Mouse (Mus musculus) MEL (cell line): ENCODE results near the gene Cdkal1.

ENCODE experiments used
- BHLHE40 ChIP-seq: IDR thresholded peaks from 2 replicates; pipeline ENCODE4 v1.6.1; 2012; ENCODE audit warnings: low read depth, mild to moderate bottlenecking, inconsistent platforms, low read length, improper control_type of control experiment, borderline replicate concordance
- CHD2 ChIP-seq: IDR thresholded peaks from 2 replicates; pipeline ENCODE4 v1.6.1; 2011; ENCODE audit warnings: low read length, improper control_type of control experiment
- CTCF ChIP-seq, 3 experiments: IDR thresholded peaks in 2 of 3; conservative IDR thresholded peaks in 1 of 3; 2 replicates each; pipeline ENCODE4 v1.5.1; 2011 to 2012; ENCODE audit warnings: low read length in 3 of 3, low read depth in 2 of 3, mild to moderate bottlenecking in 2 of 3, improper control_type of control experiment in 1 of 3, inconsistent platforms in 1 of 3, mixed read lengths in 1 of 3, moderate library complexity in 1 of 3; ENCODE audit not compliant: control insufficient read depth in 1 of 3, insufficient read depth in 1 of 3, poor library complexity in 1 of 3, severe bottlenecking in 1 of 3
- EP300 ChIP-seq, 2 experiments: IDR thresholded peaks; 2 replicates each; pipeline ENCODE4 v1.6.1; 2011; ENCODE audit warnings: improper control_type of control experiment in 2 of 2, low read length in 2 of 2, low read depth in 1 of 2, mild to moderate bottlenecking in 1 of 2
- HCFC1 ChIP-seq: IDR thresholded peaks from 2 replicates; pipeline ENCODE4 v1.6.1; 2012; ENCODE audit warnings: low read depth, mild to moderate bottlenecking, inconsistent platforms, low read length, improper control_type of control experiment, moderate library complexity
- MAFK ChIP-seq: IDR thresholded peaks from 2 replicates; pipeline ENCODE4 v1.6.1; 2011; ENCODE audit warnings: low read depth, mild to moderate bottlenecking, low read length, improper control_type of control experiment, borderline replicate concordance
- MAX ChIP-seq: IDR thresholded peaks from 2 replicates; pipeline ENCODE4 v1.6.1; 2011; ENCODE audit warnings: low read length, improper control_type of control experiment
- MYB ChIP-seq: IDR thresholded peaks from 2 replicates; pipeline ENCODE4 v1.6.1; 2011; ENCODE audit warnings: mild to moderate bottlenecking, low read depth, low read length, improper control_type of control experiment
- POLR2A ChIP-seq, 2 experiments: IDR thresholded peaks; 2 replicates each; pipeline ENCODE4 v1.6.1; 2011 to 2012; ENCODE audit warnings: low read length in 2 of 2, mild to moderate bottlenecking in 2 of 2, control low read depth in 1 of 2, improper control_type of control experiment in 1 of 2, low read depth in 1 of 2, moderate library complexity in 1 of 2; ENCODE audit not compliant: control insufficient read depth in 1 of 2, insufficient read depth in 1 of 2, poor library complexity in 1 of 2
- SIN3A ChIP-seq: IDR thresholded peaks from 2 replicates; pipeline ENCODE4 v1.6.1; 2012; ENCODE audit warnings: low read length, improper control_type of control experiment, inconsistent platforms
- USF1 ChIP-seq: IDR thresholded peaks from 2 replicates; pipeline ENCODE4 v1.6.1; 2014; ENCODE audit warnings: low read depth, mild to moderate bottlenecking, inconsistent platforms, low read length, improper control_type of control experiment, moderate library complexity

- no peak for TF ChIP-seq CTCF (IDR thresholded peaks at IDR 0.05 in 2 of 3, conservative IDR thresholded peaks at IDR 0.05 in 1 of 3; ENCODE audit: control insufficient read depth in 1 of 3, insufficient read depth in 1 of 3, low read depth in 2 of 3, low read length in 3 of 3, poor library complexity in 1 of 3, severe bottlenecking in 1 of 3)
- TF ChIP-seq MYB, result no peak
- TF ChIP-seq EP300 (IDR thresholded peaks at IDR 0.05; ENCODE audit: low read depth in 1 of 2, low read length in 2 of 2), result no peak
- no peak for TF ChIP-seq MAX
- TF ChIP-seq SIN3A, result no peak
- no peak for TF ChIP-seq CHD2
- no peak for TF ChIP-seq POLR2A (IDR thresholded peaks at IDR 0.05; ENCODE audit: control insufficient read depth in 1 of 2, insufficient read depth in 1 of 2, low read depth in 1 of 2, low read length in 2 of 2, poor library complexity in 1 of 2)
- TF ChIP-seq USF1, result no peak
- no peak for TF ChIP-seq BHLHE40
- no peak for TF ChIP-seq HCFC1
- TF ChIP-seq MAFK, result no peak
These were observed 535.1 kb downstream of the Cdkal1 start for GRCm38 (mm10) chr13:29320421-29320820.
